Mouse (Mus musculus) layer of hippocampus, adult 9-11 months (tissue): ENCODE results near the gene Tekt4.

Experiments used
- DNase-seq: peaks from one replicate; pipeline ENCODE4 v3.0.0; 2022

The Tekt4 gene

DNA sequence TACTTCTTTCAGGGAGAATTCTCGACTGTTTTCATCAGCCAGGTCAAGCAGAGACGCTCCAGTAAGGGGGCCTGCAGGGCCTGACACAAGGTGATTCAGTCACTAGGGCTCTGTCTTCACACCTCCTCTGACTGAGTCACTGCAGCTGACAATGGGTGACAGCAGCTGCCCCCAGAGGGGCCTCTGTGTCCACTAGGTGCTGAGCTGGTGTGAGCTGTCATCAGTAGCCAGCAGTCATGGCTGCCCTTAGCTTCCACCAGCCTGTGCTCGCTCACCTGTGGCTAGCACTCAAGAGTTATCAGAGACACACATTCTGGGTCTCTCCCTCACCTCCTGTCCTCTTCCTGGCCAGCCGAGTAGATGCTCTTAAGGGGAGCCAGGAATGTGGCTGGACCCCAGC lies 26.4 kb downstream of the Tekt4 start:
- no peak for DNase-seq

DNA sequence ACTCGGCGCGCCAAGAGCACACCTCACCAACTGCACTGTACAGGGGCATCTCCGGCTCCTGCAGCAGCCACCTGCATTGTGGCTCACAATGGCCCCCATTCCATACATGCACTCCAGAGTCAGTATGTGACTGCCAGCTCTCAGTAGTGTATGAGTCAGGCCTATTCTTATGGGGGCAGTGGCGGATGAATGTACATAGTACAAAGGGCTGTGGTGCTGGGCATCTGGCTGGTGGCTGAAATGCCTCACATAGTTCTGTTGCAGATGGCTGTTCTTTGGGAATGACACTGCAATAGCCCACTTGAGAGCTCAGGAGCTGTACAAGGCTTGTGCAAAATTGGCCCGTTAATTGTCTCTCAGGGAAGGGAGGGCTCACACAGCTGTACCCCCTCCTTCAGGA lies 27.7 kb downstream of the Tekt4 start:
- DNase-seq, result no peak

DNA sequence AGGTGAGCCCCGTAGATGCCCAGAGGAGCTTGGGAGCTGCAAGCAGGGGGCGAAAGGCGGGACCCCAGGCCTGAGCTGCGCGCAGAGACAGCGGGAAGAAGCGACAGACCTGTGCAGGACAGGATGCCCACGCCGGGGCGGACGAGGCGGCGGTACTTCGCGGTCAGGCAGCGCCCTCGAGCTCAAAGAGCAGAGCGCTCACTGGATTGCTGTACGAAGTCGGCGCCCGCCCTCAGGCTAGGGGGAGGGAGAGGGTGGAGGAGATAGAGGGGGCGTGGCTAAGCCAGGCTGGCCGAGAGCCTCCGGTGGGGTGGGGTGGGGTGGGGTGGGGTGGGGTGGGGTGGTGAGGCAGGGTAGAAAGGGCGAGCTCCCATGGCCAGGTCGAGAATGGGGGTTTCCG lies 42.6 kb downstream of the Tekt4 start, which contains the start of gene Sstr5:
Gene Sstr5 (minus strand): TSS at position 276 of the 400 bp plus-strand sequence.
- DNase-seq, result no peak

DNA sequence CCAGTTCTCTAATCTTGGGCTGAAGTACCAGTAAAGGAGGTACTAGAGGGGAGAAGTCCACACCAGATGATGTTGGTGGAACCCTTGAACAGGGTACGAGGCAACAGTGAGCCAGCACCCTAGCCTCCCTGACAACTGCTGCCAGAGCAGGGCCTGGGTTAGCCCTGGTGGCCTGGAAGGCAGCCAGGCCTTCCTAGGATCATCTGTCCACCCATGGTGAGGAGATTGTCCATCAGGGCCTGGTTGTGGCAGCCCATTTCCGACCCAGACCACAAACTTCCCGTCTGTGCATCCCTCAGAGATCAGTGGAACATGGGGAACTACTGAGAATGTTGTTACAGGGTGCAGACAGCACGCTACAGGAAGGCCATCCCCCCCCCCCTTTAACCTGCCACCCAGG lies 48.2 kb downstream of the Tekt4 start:
- no peak for DNase-seq

DNA sequence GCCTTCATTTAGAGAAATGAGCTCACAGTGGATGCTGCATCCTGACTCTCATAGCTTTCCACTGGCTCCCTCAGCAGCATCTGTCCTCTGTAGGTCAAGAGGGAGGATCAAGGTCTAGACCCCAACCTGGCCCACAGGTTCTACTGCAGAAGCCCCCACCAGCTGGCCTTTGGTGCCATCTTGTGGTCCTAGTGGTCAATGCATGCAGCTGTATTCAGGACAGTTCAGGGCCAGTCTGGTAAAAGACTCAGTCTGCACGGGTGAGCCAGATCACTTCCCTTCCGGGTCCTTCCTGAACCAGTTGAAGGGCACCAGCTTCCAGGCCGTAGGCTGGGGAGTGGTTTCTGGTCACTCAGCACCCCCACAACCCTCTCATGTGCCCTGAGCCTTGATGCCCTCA lies 53.4 kb downstream of the Tekt4 start:
- peak; percentile 49 for DNase-seq

DNA sequence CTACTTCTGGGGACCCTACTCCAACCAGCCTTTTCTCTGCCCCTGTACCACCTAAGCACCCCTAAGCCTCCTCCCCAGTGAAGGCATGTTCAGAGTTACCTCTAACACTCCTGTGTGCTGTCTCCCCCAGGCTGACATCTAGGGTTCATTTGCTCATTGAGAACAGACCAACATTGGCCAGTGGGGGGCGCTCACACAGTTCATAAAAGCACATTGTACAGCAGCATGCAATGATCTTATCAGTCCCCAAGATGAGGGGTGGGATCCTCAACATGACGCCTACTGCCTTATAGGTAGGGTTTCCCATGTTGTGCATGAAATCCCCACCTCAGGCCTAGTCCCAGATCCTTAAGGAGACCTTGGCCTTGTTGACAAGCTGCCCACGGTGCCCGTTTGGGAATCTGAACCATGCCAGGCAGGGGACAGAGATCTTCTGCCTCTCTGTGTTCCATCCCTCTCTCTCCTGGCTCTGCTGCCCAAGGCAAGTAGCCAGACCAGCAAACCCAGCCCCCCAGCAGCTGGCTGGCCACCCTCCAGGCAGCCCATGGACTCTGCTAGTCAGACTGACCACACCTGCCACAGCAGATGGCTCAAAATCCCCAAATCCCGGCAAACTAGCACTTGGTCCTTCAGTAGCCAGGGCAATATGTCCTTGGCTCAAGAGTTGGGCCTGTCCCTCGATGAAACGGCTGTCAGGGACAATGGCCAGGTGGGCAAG lies 54.6 kb downstream of the Tekt4 start:
- DNase-seq, result peak; percentile 82

DNA sequence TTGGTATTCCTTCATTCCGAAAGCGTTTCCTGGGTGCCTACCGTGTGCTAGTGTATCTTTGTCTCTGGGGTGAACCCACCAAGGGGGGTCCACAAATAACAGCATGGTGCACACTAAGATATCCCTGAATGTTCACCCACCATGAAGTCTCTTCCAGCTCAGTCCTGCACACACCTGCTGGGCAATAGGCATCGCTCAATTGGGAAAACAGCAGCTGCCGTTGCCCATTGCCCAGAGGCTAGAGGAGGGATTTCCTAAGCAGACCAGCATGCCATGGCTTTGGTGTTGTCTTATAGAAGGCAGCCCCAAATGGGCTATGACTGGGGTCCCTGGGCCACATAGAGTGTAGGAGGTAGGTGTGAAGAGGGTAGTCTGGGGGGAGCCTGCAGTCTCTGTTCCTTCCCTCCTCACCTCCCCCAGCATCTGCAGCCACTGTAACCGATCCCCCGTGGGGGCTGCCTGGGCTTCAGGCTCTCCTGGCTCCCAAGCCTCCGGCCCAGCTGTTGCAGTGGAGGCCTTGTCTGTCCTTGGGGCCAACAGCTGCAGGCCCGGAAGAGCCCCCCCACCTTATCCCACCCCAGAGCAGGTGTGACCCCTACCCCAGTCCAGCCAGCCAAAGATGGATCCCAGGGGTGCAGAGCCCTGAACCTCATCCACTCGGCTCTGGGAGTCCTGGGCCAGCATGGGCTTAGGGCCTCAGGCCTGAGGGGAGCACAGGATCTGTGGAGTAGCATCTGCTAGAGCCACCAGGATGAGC lies 55.8 kb downstream of the Tekt4 start:
- no peak for DNase-seq

DNA sequence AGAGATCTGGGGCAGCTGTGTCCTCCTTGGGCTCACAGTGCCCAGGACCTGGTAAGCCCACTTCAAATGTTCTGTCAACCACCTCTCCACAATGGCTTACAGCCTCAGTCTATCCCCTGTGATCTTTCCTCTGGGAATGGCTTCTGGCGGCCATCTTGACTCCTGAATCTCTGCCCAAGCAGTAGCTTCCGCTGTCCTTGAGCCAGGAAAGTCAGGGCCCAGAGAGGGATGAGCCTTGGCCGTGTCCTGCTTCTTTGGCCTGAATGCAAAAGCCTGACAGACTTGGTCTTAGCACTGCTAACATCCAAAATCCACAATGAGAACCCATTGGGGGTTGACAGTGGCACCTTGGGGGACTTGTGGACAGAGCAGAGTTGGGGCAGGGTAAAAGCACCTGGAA lies 57.5 kb downstream of the Tekt4 start:
- DNase-seq, result no peak

DNA sequence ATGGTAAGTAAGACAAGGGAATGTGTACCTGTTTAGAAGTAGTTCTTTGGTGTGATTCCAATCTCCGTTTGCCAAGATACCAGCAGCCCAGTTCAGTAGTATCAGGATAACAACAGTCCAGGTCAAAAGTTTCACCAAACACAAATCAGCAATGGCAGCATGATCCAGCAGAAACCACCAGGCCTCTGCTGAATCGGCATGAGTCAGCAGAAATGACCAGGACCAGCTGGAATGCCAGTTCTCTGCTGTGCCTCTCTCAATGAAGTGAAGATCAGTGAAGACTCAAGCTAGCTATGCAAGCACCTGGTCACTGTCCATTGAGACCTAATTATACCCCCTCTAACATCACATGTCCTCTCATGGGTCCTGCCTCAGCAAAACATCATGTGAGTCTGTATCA lies 59.6 kb downstream of the Tekt4 start:
- DNase-seq, result no peak

DNA sequence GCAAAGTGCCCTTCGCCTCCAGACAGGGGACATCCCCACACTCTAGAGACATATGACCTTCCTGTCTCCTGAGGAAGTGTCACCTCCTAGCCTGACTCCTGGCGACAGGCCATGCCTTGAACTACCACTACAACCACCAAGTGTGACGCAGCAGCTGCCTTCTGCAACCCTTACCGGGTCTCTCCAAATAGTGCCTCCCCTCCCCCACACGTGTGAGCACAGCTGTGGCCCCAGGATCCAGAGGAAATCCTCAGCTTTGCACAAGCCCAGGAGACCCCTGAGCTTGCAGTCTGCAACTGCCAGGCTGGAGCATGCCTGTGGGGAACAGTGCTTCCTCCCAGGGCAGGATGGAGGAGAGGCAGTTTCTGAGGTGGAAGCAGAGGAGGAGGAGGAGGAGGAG lies 61.9 kb downstream of the Tekt4 start:
- DNase-seq, result no peak

DNA sequence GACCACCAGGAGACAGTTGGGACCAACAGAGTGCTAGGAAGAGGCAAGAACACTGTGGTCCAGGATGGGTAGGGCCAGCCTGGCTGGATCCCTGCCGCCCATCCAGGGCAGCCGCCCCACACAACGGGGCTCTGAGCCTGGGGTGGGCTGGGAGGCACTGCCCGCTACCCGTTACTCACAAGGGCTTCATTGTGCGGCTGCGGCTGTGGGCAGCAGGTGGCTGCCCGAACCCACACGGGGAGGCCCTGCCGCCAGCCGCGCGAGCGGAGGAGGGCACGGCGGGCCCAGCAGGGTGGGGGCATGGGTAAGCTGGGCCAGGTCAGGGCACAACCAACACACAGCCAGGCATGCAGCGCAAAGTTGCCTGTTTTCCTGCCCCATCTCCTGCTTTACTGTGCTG lies 63.7 kb downstream of the Tekt4 start:
- peak; percentile 90 for DNase-seq

DNA sequence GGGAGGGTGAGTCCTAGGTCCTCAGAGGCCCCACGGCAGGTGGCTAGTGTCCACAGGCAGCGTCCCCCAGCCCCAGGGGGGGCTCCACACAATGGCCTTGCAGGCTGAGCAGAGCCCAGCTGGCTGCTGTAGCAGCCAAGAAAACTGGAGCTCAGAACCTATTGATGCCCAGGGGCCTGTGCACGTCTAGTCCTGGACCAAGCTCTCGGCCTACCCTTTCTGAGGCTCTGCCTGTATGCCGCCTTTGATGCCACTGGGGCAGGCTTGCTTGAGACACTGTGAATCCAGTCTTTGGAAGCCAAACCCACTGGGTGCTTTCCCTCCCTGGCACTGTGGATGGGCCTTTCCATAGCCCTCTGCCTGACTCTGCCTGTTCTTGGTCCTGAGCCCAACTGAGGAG lies 65.1 kb downstream of the Tekt4 start:
- DNase-seq, result peak; percentile 87

DNA sequence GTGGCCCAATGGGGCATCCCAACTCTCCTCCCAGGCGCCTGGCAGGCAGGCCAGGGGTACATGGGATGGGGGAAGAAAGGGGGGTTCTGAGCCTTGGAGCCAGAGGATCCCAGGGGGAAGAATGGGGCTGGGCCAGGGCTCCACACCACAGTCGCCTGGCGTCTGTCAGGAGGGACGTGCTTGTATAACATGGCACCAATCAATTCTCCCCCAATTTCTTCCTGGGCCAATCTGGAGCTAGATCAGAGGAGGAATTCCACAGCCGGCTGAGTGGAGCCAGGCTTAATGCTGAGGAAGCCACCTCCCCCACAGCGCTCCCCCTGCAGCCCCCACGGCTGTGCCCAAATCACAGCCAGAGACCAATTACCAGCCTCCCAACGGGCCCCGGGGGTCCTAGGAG lies 66.1 kb downstream of the Tekt4 start:
- DNase-seq, result no peak

DNA sequence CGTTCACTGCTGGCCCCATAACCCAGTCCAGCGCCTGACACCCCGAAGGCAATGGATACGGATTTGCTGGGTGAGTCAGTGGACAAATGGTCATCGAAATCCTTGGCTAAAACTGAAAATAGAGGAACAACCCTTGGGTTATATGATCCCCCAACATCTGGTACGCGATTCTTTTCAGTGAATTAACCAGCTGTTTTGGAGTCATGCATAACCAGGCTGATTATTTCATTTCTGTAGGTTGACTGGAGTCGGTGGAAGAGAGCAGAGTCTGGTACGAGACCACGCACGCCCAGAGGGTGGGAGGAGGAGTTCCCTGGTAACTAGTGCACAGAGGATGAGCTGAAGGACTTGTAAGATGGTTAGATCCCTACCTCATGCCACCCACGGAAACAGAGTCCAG lies 67.7 kb downstream of the Tekt4 start:
- no peak for DNase-seq
